Mouse (Mus musculus): ENCODE results near the gene Armh3.

DNA sequence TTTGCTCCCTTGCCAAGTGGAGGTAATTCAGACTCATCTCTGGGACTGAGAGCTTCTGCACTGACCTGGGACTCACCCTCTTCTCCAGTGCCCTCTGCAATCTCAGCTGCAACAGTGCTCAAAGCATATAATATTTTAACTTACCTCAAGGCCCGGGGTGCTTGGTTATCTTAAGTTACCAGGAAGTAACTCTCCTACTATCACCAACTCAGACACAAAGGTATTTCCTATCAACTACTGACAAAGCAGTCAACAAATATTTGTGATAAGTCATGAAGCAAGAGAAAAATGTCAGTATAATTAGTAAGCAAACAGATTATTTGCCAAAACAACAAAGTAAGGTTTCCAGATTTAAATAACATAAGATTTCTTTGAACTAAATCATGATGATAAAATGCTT, 125.0 kb downstream of the Armh3 start:
- no peak for TF ChIP-seq CTCF (IDR thresholded peaks at IDR 0.05; ENCODE audit: extremely low read depth, insufficient read depth, insufficient read length, insufficient replicate concordance)
- no peak for TF ChIP-seq POLR2A (IDR thresholded peaks at IDR 0.05; ENCODE audit: low read depth, low read length)
